Mouse (Mus musculus): ENCODE data around the gene Cast.

DNA sequence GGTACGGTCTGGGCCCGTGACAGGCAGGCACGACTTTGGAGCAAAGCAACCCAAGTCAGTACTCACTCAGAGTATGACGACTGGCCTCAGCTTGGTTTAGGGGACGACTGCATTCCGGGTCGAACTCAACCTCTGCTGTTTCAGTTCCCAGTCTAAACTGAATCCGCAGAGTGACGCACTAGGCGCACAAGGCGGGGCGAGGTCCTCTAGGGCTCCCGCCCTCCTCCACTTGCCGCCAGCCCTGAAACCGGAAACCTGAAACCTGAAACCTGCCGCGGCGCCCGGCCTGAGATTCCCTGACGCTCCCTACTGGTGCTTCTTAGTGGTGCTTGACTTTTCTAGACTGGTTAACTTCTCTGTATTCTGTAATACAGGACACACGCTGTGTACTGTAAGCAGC lies 38.1 kb downstream of the Cast start:
- TF ChIP-seq EP300 (optimal IDR thresholded peaks at IDR 0.05) (no peak), CTCF (IDR thresholded peaks at IDR 0.05; ENCODE audit: low read depth) (peak; percentile 79)

Measured in stomach, postnatal 0 days (tissue).